Mouse (Mus musculus): ENCODE data around the gene Slc16a4. TPM values are rescaled to one million over a fixed set of nuclear protein-coding genes. Genes with fewer than 3 reads are reported as not detected.
A peak's percentile ranks its signal among the peaks of the same experiment; 100 is the strongest.

Slc16a4 gene
- polyA plus RNA-seq (2015; fragmentation: Nextera tagmentation; extraction: Ambion mirVana), result 3.6 and 5.3 TPM in 2 replicates

- peak within 1 kb of the TSS; percentile 74 for H3K27ac ChIP-seq
- no peaks in the 10 kb centered on the region for H3K27me3 ChIP-seq
- no peak within 1 kb of the TSS for H3K4me3 ChIP-seq
- H3K4me2 ChIP-seq, result peak within 1 kb of the TSS; percentile 37
- no peak within 1 kb of the TSS for H3K9ac ChIP-seq
- H3K4me1 ChIP-seq, result peaks cover 9% of the 10 kb centered on the region
- WGBS, result 18% methylated on average over 9 of the region's 9 CpGs
- H3K36me3 ChIP-seq, result no peaks in the 10 kb centered on the region
- no peaks in the 10 kb centered on the region for H3K9me3 ChIP-seq
- peak; percentile 46; the same call in 1 of the 2 replicates for ATAC-seq (ENCODE audit: insufficient number of reproducible peaks, insufficient read depth, low FRiP score, low TSS enrichment, low read depth)
Observed at GRCm38 (mm10) chr3:107290764-107291381, at the start of gene Slc16a4. Gene Slc16a4 (plus strand): TSS chr3:107291230.

- WGBS, result 41% methylated on average over 14 of the region's 14 CpGs
Observed at GRCm38 (mm10) chr3:107241389-107242094, 49.5 kb upstream of the Slc16a4 start.

GRCm38 (mm10) chr3:107246876-107247275, 44.2 kb upstream of the Slc16a4 start:
- Histone ChIP-seq H3K27ac (no peak overlapping the region), H3K9me3 (no peaks in the 10 kb centered on the region), H3K27me3 (no peaks in the 10 kb centered on the region; the same call in 1 of the 2 replicates), H3K4me1 (peaks cover 16% of the 10 kb centered on the region), H3K4me3 (no peak overlapping the region), H3K36me3 (no peaks in the 10 kb centered on the region), H3K4me2 (peak overlapping the region; percentile 14; the same call in 1 of the 2 replicates), H3K9ac (no peak overlapping the region)
- no peak for ATAC-seq (ENCODE audit: insufficient number of reproducible peaks, insufficient read depth, low FRiP score, low TSS enrichment, low read depth)
- WGBS, result 72% methylated on average over 6 of the region's 6 CpGs

More at GRCm38 (mm10) chr3:107241389-107242094, 49.5 kb upstream of the Slc16a4 start:
- Histone ChIP-seq H3K27ac (no peak overlapping the region), H3K27me3 (no peaks in the 10 kb centered on the region; the same call in 1 of the 2 replicates), H3K4me3 (no peak overlapping the region), H3K36me3 (no peaks in the 10 kb centered on the region), H3K4me1 (peaks cover 6% of the 10 kb centered on the region; the same call in 1 of the 2 replicates), H3K9me3 (no peaks in the 10 kb centered on the region), H3K4me2 (no peak overlapping the region), H3K9ac (no peak overlapping the region)
- no peak for ATAC-seq (ENCODE audit: insufficient number of reproducible peaks, insufficient read depth, low FRiP score, low TSS enrichment, low read depth)

GRCm38 (mm10) chr3:107249042-107249441, 42.0 kb upstream of the Slc16a4 start:
- H3K9me3 ChIP-seq, result no peaks in the 10 kb centered on the region
- no peaks in the 10 kb centered on the region; the same call in 1 of the 2 replicates for H3K27me3 ChIP-seq
- H3K4me3 ChIP-seq, result no peak overlapping the region
- no peak overlapping the region for H3K27ac ChIP-seq
- H3K4me2 ChIP-seq, result no peak overlapping the region
- H3K4me1 ChIP-seq, result peaks cover 16% of the 10 kb centered on the region
- H3K36me3 ChIP-seq, result no peaks in the 10 kb centered on the region
- H3K9ac ChIP-seq, result no peak overlapping the region
- WGBS, result 55% methylated on average over 3 of the region's 3 CpGs
- ATAC-seq (ENCODE audit: insufficient number of reproducible peaks, insufficient read depth, low FRiP score, low TSS enrichment, low read depth), result no peak

- Histone ChIP-seq H3K4me3 (no peak overlapping the region), H3K36me3 (no peaks in the 10 kb centered on the region), H3K9ac (no peak overlapping the region), H3K27me3 (no peaks in the 10 kb centered on the region), H3K9me3 (no peaks in the 10 kb centered on the region), H3K27ac (no peak overlapping the region), H3K4me2 (no peak overlapping the region), H3K4me1 (peaks cover 16% of the 10 kb centered on the region)
- no peak for ATAC-seq (ENCODE audit: insufficient number of reproducible peaks, insufficient read depth, low FRiP score, low TSS enrichment, low read depth)
- WGBS, result 68% methylated on average over 2 of the region's 2 CpGs
Observed at GRCm38 (mm10) chr3:107250320-107250719, 40.7 kb upstream of the Slc16a4 start.

GRCm38 (mm10) chr3:107252035-107252434, 39.0 kb upstream of the Slc16a4 start:
- Histone ChIP-seq H3K4me2 (no peak overlapping the region), H3K9ac (no peak overlapping the region), H3K27me3 (no peaks in the 10 kb centered on the region), H3K4me1 (peaks cover 13% of the 10 kb centered on the region), H3K4me3 (no peak overlapping the region), H3K27ac (no peak overlapping the region), H3K36me3 (no peaks in the 10 kb centered on the region), H3K9me3 (no peaks in the 10 kb centered on the region)
- 74% methylated on average over 4 of the region's 4 CpGs for WGBS
- ATAC-seq (ENCODE audit: insufficient number of reproducible peaks, insufficient read depth, low FRiP score, low TSS enrichment, low read depth), result no peak

GRCm38 (mm10) chr3:107253925-107254324, 37.1 kb upstream of the Slc16a4 start:
- Histone ChIP-seq H3K36me3 (no peaks in the 10 kb centered on the region), H3K27ac (no peak overlapping the region), H3K4me2 (no peak overlapping the region), H3K4me3 (no peak overlapping the region), H3K27me3 (no peaks in the 10 kb centered on the region), H3K9ac (no peak overlapping the region), H3K9me3 (no peaks in the 10 kb centered on the region), H3K4me1 (0 out of 2 replicates have a peak, but pooled peaks cover 4% of the 10 kb centered on the region)
- 85% methylated on average over 5 of the region's 5 CpGs for WGBS
- no peak for ATAC-seq (ENCODE audit: insufficient number of reproducible peaks, insufficient read depth, low FRiP score, low TSS enrichment, low read depth)

- WGBS, result 94% methylated on average over 3 of the region's 3 CpGs
- Histone ChIP-seq H3K4me1 (peaks cover 6% of the 10 kb centered on the region), H3K4me3 (no peak overlapping the region), H3K36me3 (no peaks in the 10 kb centered on the region), H3K9me3 (no peaks in the 10 kb centered on the region), H3K9ac (no peak overlapping the region), H3K27ac (no peak overlapping the region), H3K27me3 (no peaks in the 10 kb centered on the region), H3K4me2 (no peak overlapping the region)
- ATAC-seq (ENCODE audit: insufficient number of reproducible peaks, insufficient read depth, low FRiP score, low TSS enrichment, low read depth), result no peak
Observed at GRCm38 (mm10) chr3:107255992-107256391, 35.0 kb upstream of the Slc16a4 start.

- Histone ChIP-seq H3K36me3 (no peaks in the 10 kb centered on the region), H3K27ac (no peak overlapping the region), H3K4me2 (no peak overlapping the region), H3K9me3 (no peaks in the 10 kb centered on the region), H3K27me3 (no peaks in the 10 kb centered on the region), H3K4me3 (no peak overlapping the region), H3K4me1 (peaks cover 13% of the 10 kb centered on the region), H3K9ac (no peak overlapping the region)
- ATAC-seq (ENCODE audit: insufficient number of reproducible peaks, insufficient read depth, low FRiP score, low TSS enrichment, low read depth), result no peak
- WGBS, result 64% methylated on average over 7 of the region's 7 CpGs
Observed at GRCm38 (mm10) chr3:107256724-107257123, 34.3 kb upstream of the Slc16a4 start.

- no peak overlapping the region for H3K9ac ChIP-seq
- H3K27me3 ChIP-seq, result no peaks in the 10 kb centered on the region
- no peaks in the 10 kb centered on the region for H3K36me3 ChIP-seq
- no peak overlapping the region for H3K27ac ChIP-seq
- H3K9me3 ChIP-seq, result no peaks in the 10 kb centered on the region
- H3K4me2 ChIP-seq, result no peak overlapping the region
- 55% methylated on average over 5 of the region's 5 CpGs for WGBS
- no peak overlapping the region for H3K4me3 ChIP-seq
- ATAC-seq (ENCODE audit: insufficient number of reproducible peaks, insufficient read depth, low FRiP score, low TSS enrichment, low read depth), result no peak
- H3K4me1 ChIP-seq, result peaks cover 14% of the 10 kb centered on the region
Observed at GRCm38 (mm10) chr3:107257924-107258323, 33.1 kb upstream of the Slc16a4 start.

- ATAC-seq (ENCODE audit: insufficient number of reproducible peaks, insufficient read depth, low FRiP score, low TSS enrichment, low read depth), result peak; percentile 20; the same call in 1 of the 2 replicates
- 30% methylated on average over 8 of the region's 8 CpGs for WGBS
- no peak overlapping the region for H3K9ac ChIP-seq
Observed at GRCm38 (mm10) chr3:107260956-107261850, 29.8 kb upstream of the Slc16a4 start.

More at GRCm38 (mm10) chr3:107260956-107261850, 29.8 kb upstream of the Slc16a4 start:
- Histone ChIP-seq H3K27me3 (no peaks in the 10 kb centered on the region), H3K4me2 (no peak overlapping the region), H3K36me3 (no peaks in the 10 kb centered on the region), H3K27ac (peak overlapping the region; percentile 51), H3K4me1 (peaks cover 14% of the 10 kb centered on the region), H3K9me3 (no peaks in the 10 kb centered on the region), H3K4me3 (no peak overlapping the region)
